Mouse (Mus musculus) pancreas, adult 10 weeks (tissue): ENCODE measurements around the gene Wdr20. TPM values are rescaled to one million over a fixed set of nuclear protein-coding genes. Genes with fewer than 3 reads are reported as not detected.

Experiments used
- polyA plus RNA-seq: library from polyadenylated mRNA; stranded (reverse); fragments of 350-450 nt; fragmentation: Illumina TruSeq; extraction: RNeasy Lipid Tissue Mini Kit (QIAGEN cat#74804); gene quantifications from one replicate; pipeline ENCODE4 v1.2.3, GENCODE M21; 2015; ENCODE audit warnings: low read depth, low replicate concordance; ENCODE audit not compliant: insufficient read depth

Wdr20 gene
- 8.1 TPM for polyA plus RNA-seq

GRCm38 (mm10) chr12:110737170-110738157 lies at the start of gene Wdr20:
Gene Wdr20 (plus strand): TSS chr12:110737944.

GRCm38 (mm10) chr12:110702556-110702955 lies 35.2 kb upstream of the Wdr20 start, which contains the start of gene Hsp90aa1:
Gene Hsp90aa1 (minus strand): TSS chr12:110702728.

GRCm38 (mm10) chr12:110840348-110841198 lies 102.8 kb downstream of the Wdr20 start, which contains the start of gene Mok:
Gene Mok (minus strand): TSS chr12:110840939.

GRCm38 (mm10) chr12:110850010-110850928 lies 112.5 kb downstream of the Wdr20 start, which contains the start of gene Zfp839:
Gene Zfp839 (plus strand): TSS chr12:110850253.

Other genes starting within 250 kb of the Wdr20 start
- gene Dync1h1, start 136.5 kb upstream of the Wdr20 start, polyA plus RNA-seq: 35.8 TPM
- not detected for gene 1700001K19Rik, start 55.3 kb upstream of the Wdr20 start, polyA plus RNA-seq
- gene Hsp90aa1, start 35.2 kb upstream of the Wdr20 start, polyA plus RNA-seq: 49.1 TPM
- 1.4 TPM for gene Mok, start 103.0 kb downstream of the Wdr20 start, polyA plus RNA-seq
- 3.4 TPM for gene Zfp839, start 112.3 kb downstream of the Wdr20 start, polyA plus RNA-seq
- 9.1 TPM for gene Cinp, start 151.2 kb downstream of the Wdr20 start, polyA plus RNA-seq
- gene Tecpr2, start 151.3 kb downstream of the Wdr20 start, polyA plus RNA-seq: 2.6 TPM
- 1.6 TPM for gene Ankrd9, start 241.1 kb downstream of the Wdr20 start, polyA plus RNA-seq